Mouse (Mus musculus) small intestine, adult 10 weeks (tissue): ENCODE results near the gene Wdr5b. TPM values are rescaled to one million over a fixed set of nuclear protein-coding genes. Genes with fewer than 3 reads are reported as not detected.

Experiments
- polyA plus RNA-seq: library from polyadenylated mRNA; stranded (reverse); fragments of 350-450 nt; fragmentation: Illumina TruSeq; extraction: RNeasy Lipid Tissue Mini Kit (QIAGEN cat#74804); gene quantifications from one replicate; pipeline ENCODE4 v1.2.3, GENCODE M21; 2014; ENCODE audit warnings: low replicate concordance

The Wdr5b gene
- polyA plus RNA-seq: 6.1 TPM

GRCm38 (mm10) chr16:36040640-36041624 is at the start of gene Wdr5b:
Wdr5b (plus strand) TSS chr16:36041190.

DNA sequence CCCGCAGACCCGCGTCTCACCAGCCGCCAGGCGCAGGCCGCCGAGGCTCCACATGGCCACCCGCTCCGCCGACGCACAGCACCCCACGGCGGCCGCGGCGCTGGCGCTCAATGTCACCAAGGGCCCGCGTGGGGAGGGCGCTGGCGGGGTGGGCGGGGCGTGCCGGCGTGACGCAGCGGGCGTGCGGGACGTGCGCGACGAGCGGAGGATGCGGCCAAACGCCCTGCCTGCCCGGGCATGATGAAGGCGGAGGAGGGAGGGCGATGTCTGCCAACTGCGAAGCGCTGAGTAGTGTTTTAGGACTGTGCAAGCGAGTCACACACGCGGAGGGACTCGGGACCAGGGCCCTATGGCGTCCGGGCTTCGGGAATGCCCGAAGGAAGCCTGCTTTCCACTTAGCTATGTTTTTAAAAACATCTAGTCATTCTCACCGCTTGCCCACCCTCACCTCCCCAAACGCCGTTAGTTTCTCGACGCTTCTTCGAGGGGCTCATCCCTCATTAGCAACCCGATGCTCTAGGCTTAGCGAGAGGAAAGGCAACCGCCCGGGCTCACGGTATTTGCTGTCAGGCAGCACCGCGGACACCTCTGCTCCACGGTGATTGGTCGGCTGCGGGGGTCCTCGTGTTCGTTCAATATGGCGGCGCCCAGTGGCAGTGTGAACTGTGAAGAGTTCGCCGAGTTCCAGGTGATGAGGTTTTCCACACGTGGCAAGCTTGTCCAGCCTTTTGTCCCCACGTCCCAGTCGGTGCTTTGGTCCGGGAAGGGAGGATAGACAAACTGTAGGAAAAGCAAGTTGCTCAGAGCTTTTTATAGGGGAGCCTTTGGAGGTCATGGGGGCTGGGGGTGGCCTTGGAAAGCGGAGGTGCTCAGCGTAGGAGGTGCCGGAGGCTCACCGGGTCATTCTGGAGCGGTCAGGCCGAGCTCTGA is 30.7 kb downstream of the Wdr5b start, which contains the start of the genes Fam162a and Ccdc58:
Gene Fam162a (minus strand): TSS at position 145 of the 930 bp plus-strand sequence.
Gene Ccdc58 (plus strand): TSS at position 236 of the 930 bp plus-strand sequence.

Other genes with a start within 250 kb of the Wdr5b start
- 99.8 TPM for gene Parp14, start 169.6 kb upstream of the Wdr5b start, polyA plus RNA-seq
- gene Parp9, start 102.7 kb upstream of the Wdr5b start, polyA plus RNA-seq: 140 TPM
- 101 TPM for gene Dtx3l, start 102.0 kb upstream of the Wdr5b start, polyA plus RNA-seq
- 86.5 TPM for gene Kpna1, start 62.4 kb upstream of the Wdr5b start, polyA plus RNA-seq
- 65.7 TPM for gene Fam162a, start 30.4 kb downstream of the Wdr5b start, polyA plus RNA-seq
- 234 TPM for gene Ccdc58, start 30.5 kb downstream of the Wdr5b start, polyA plus RNA-seq
- not detected for gene Csta1, start 90.1 kb downstream of the Wdr5b start, polyA plus RNA-seq
- gene Stfa2l1, start 115.6 kb downstream of the Wdr5b start, polyA plus RNA-seq: not detected
- gene Gm5483, start 143.0 kb downstream of the Wdr5b start, polyA plus RNA-seq: not detected
- gene Gm5416, start 169.2 kb downstream of the Wdr5b start, polyA plus RNA-seq: not detected
- gene 2010005H15Rik, start 180.3 kb downstream of the Wdr5b start, polyA plus RNA-seq: 4.5 TPM
- not detected for gene Stfa1, start 235.8 kb downstream of the Wdr5b start, polyA plus RNA-seq